8 mouse cellular contexts compared by ENCODE assay signal in the genomic region with DNA sequence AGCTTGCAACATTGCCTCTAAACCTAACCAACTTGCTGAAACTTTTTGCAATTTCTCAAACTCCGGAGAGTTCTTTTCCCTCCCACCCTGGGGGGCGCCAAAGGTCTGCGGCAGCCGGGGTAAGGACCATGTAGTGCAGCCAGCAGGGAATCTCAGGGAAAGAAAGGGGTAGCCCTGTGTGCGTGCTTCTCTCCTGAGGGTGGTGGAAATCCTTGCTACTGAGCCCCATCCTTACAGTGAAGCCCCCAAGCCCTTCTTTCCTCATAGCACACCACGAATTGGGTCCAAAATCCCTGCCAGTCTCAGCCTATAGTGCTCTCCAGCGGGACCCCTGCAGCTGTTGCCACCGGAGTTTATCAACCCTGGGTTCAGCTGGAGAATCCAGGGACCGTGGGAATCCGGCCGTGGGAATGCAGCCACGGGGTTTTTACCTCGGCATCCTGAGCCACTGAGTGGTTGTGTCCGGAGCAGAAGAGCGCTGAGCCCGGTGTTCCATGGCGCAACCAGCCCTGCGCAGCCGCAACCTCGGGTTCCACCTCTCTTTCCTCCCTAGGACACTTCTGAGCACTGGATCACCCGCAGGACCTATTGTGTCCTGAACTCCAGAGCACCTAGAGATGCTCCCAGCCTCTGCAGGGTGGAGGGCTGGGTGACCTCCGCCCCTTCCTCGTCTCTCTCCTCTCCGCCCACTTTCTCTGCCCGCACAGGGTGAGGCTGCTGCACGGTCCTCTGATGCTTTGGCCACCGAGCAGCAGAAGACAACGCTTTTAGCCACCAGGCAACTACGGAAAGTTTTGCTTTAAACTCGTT. TPM values are rescaled to one million over a fixed set of nuclear protein-coding genes. Genes with fewer than 3 reads are reported as not detected.
DNase-seq lines count a peak whose midpoint lies in the region; ATAC-seq and TF ChIP-seq lines count a peak whose summit lies in the region.
"Had no signal": no experiment of that assay in that cellular context is flagged by ENCODE, and none has a peak within 500 bp of the region (broad histone marks: within the 10 kb centered on the region; RNA-seq: fewer than 3 reads in every experiment).

A gene (minus strand): TSS at position 760 of the 810 bp plus-strand sequence.

- no peaks in the 10 kb centered on the region for H3K9me3 ChIP-seq in intestine, postnatal 0 days (ENCODE audit: control insufficient read depth)
- no peaks in the 10 kb centered on the region for H3K9me3 ChIP-seq in liver, embryonic 13.5 days (replicated peaks)

- peak; percentile 78 for TF ChIP-seq CTCF in intestine, postnatal 0 days (IDR thresholded peaks at IDR 0.05; ENCODE audit: low read depth)

- H3K36me3 ChIP-seq in intestine, postnatal 0 days (ENCODE audit: control insufficient read depth, insufficient read depth), result no peaks in the 10 kb centered on the region
- no peaks in the 10 kb centered on the region for H3K36me3 ChIP-seq in liver, embryonic 13.5 days

- WGBS in intestine, postnatal 0 days, result under 1% methylated on average over 30 of the region's 30 CpGs
- WGBS in liver, embryonic 13.5 days (ENCODE audit: insufficient replicate concordance), result 3% methylated on average over 30 of the region's 30 CpGs

- peak; percentile 6; the same call in 1 of the 2 replicates for ATAC-seq in intestine, postnatal 0 days
- ATAC-seq in liver, embryonic 13.5 days (ENCODE audit: low read depth), result no peak; the same call in 1 of the 2 replicates
- ATAC-seq in megakaryocyte-erythroid progenitor cell, adult 5-6 weeks (replicated peaks; ENCODE audit: low FRiP score, low TSS enrichment, poor library complexity, severe bottlenecking), result no peak

- peak; percentile 17 to 67 for DNase-seq in adrenal gland, adult (ENCODE audit: inconsistent age in 2 of 2, low spot score in 1 of 2)
- peak; percentile 70 for DNase-seq in embryo, embryonic 9.5 days (ENCODE audit: extremely low spot score)
- peak; percentile 97 for DNase-seq in heart, adult 11 months
- no peak for DNase-seq in liver, embryonic 13.5 days
- peak; percentile 64 for DNase-seq in neural tube, embryonic 10.5 days (ENCODE audit: extremely low spot score, low spot score)

- H3K27ac ChIP-seq in intestine, postnatal 0 days (ENCODE audit: low read depth, low read length), result no peak within 1 kb of the TSS
- no peak within 1 kb of the TSS for H3K27ac ChIP-seq in liver, embryonic 13.5 days

- peak within 1 kb of the TSS; percentile 22; the same call in 1 of the 2 replicates for H3K9ac ChIP-seq in intestine, postnatal 0 days (ENCODE audit: low read depth, low read length)
- no peak within 1 kb of the TSS for H3K9ac ChIP-seq in liver, embryonic 13.5 days

- H3K27me3 ChIP-seq in intestine, postnatal 0 days (replicated peaks; ENCODE audit: control insufficient read depth, insufficient read depth, low read length), result peaks cover 15% of the 10 kb centered on the region
- peaks cover 14% of the 10 kb centered on the region for H3K27me3 ChIP-seq in liver, embryonic 13.5 days

- peak within 1 kb of the TSS; percentile 65 for H3K4me2 ChIP-seq in intestine, postnatal 0 days (replicated peaks; ENCODE audit: low read depth)
- peak within 1 kb of the TSS; percentile 57 for H3K4me2 ChIP-seq in liver, embryonic 13.5 days

- peak within 1 kb of the TSS; percentile 40 for H3K4me3 ChIP-seq in intestine, postnatal 0 days (ENCODE audit: low read depth, low read length)
- H3K4me3 ChIP-seq in liver, embryonic 13.5 days (replicated peaks), result peak within 1 kb of the TSS; percentile 39
- H3K4me3 ChIP-seq: erythroblast, embryonic 14.5 days had no signal

- H3K4me1 ChIP-seq in intestine, postnatal 0 days (replicated peaks; ENCODE audit: control insufficient read depth, insufficient read depth, low read length), result no peaks in the 10 kb centered on the region
- H3K4me1 ChIP-seq in liver, embryonic 13.5 days (replicated peaks), result no peaks in the 10 kb centered on the region

RNA-seq across cellular contexts. Expression of the gene that starts here (rescaled TPM):
- polyA plus RNA-seq in intestine, postnatal 0 days (2015; fragmentation: Nextera tagmentation; extraction: Ambion mirVana), result 0.22 and 0.29 TPM in 2 replicates
- 0.02 TPM in 1 of 2 replicates, not detected in the other for polyA plus RNA-seq in liver, embryonic 13.5 days (2015; fragmentation: Nextera tagmentation; extraction: Ambion mirVana)
- total RNA-seq in megakaryocyte-erythroid progenitor cell, adult 5-6 weeks (2014; fragmentation: Nextera tagmentation), result not detected in 2 replicates
- not detected in 2 replicates for total RNA-seq in megakaryocyte-erythroid progenitor cell, adult 5-6 weeks (2017)
- polyA plus RNA-seq: erythroblast, embryonic 14.5 days had no signal

Comparison
In these comparisons a context has a peak if more than half of its experiments do, and no peak if none do; other contexts are left out.
1. Peak in ATAC-seq, H3K4me3 ChIP-seq, H3K9ac ChIP-seq and H3K4me2 ChIP-seq in intestine, postnatal 0 days; RNA of the gene not detected or under 1 TPM.